Mouse (Mus musculus) thymus, adult 2 months (tissue): ENCODE measurements at regions not wholly inside any gene's neighbourhood (a gene's known extent, or its start where the extent isn't known, plus 50 kb on each side); places are given as distances from the start of the nearest gene placed in this dataset.

Source experiments
- DNase-seq: peaks from one replicate; pipeline ENCODE4 v3.0.0; 2021
- H3K27ac ChIP-seq: fragments of 200-500 bp; 2 replicates; pipeline ENCODE4 v1.5.1; 2012; ENCODE audit warnings: low read length, control low read depth; ENCODE audit not compliant: control insufficient read depth, insufficient read depth
- H3K27me3 ChIP-seq: fragments of 200-500 bp; 2 replicates; pipeline ENCODE4 v1.6.1; 2012; ENCODE audit warnings: mild to moderate bottlenecking, low read length, moderate library complexity, mixed read lengths; ENCODE audit not compliant: control insufficient read depth, insufficient read depth
- H3K36me3 ChIP-seq: fragments of 200-500 bp; 2 replicates; pipeline ENCODE4 v1.6.1; 2012; ENCODE audit warnings: mild to moderate bottlenecking, low read length, moderate library complexity; ENCODE audit not compliant: control insufficient read depth, insufficient read depth
- H3K4me1 ChIP-seq: fragments of 200-500 bp; replicated peaks from 2 replicates; pipeline ENCODE4 v1.6.1; 2012; ENCODE audit warnings: low read length; ENCODE audit not compliant: control insufficient read depth, insufficient read depth
- H3K4me3 ChIP-seq: fragments of 200-500 bp; 2 replicates; pipeline ENCODE4 v1.5.1; 2012; ENCODE audit warnings: mild to moderate bottlenecking, low read length, control low read depth, moderate library complexity; ENCODE audit not compliant: control insufficient read depth, insufficient read depth
- CTCF ChIP-seq: fragments of 200-500 bp; IDR thresholded peaks from 2 replicates; pipeline ENCODE4 v1.5.1; 2012; ENCODE audit warnings: mild to moderate bottlenecking, control low read depth, low read length, moderate library complexity, borderline replicate concordance; ENCODE audit not compliant: control insufficient read depth, poor library complexity, insufficient read depth; ENCODE audit errors: extremely low read depth
- POLR2A ChIP-seq: fragments of 200-500 bp; IDR thresholded peaks from 2 replicates; pipeline ENCODE4 v1.6.1; 2012; ENCODE audit warnings: mild to moderate bottlenecking, low read length, control low read depth, moderate library complexity; ENCODE audit not compliant: control insufficient read depth, poor library complexity, insufficient read depth; ENCODE audit errors: extremely low read depth
- WGBS: fragments of 180-500 bp; shearing (Covaris S2); methylation state at CpG from one replicate; pipeline ENCODE4 v1.1.7; 2018; 5-methylcytosine and 5-hydroxymethylcytosine counted together

- WGBS: 87% methylated on average over 4 of the region's 4 CpGs
- H3K36me3 ChIP-seq: no peaks in the 10 kb centered on the region
These were observed 212.2 kb downstream of the En1 start for GRCm38 (mm10) chr1:120814441-120814840.

GRCm38 (mm10) chr1:120816237-120816820, 214.1 kb downstream of the En1 start:
- H3K36me3 ChIP-seq: no peaks in the 10 kb centered on the region
- no peak for DNase-seq
- H3K27me3 ChIP-seq: no peaks in the 10 kb centered on the region
- 77% methylated on average over 5 of the region's 5 CpGs for WGBS
- no peaks in the 10 kb centered on the region for H3K4me1 ChIP-seq
- TF ChIP-seq CTCF: no peak
- no peak for TF ChIP-seq POLR2A
- H3K4me3 ChIP-seq: no peak overlapping the region
- no peak overlapping the region for H3K27ac ChIP-seq

More at GRCm38 (mm10) chr1:120814441-120814840, 212.2 kb downstream of the En1 start:
- TF ChIP-seq POLR2A (no peak), CTCF (no peak)
- Histone ChIP-seq H3K4me3 (no peak overlapping the region), H3K4me1 (no peaks in the 10 kb centered on the region), H3K27me3 (no peaks in the 10 kb centered on the region), H3K27ac (no peak overlapping the region)
- DNase-seq: no peak

- H3K36me3 ChIP-seq: no peaks in the 10 kb centered on the region
- WGBS: 43% methylated on average over 1 of the region's 1 CpGs
- H3K27me3 ChIP-seq: no peaks in the 10 kb centered on the region
- TF ChIP-seq CTCF (no peak), POLR2A (no peak)
- H3K4me3 ChIP-seq: no peak overlapping the region
- H3K4me1 ChIP-seq: no peaks in the 10 kb centered on the region
- H3K27ac ChIP-seq: no peak overlapping the region
- no peak for DNase-seq
These were observed 215.3 kb downstream of the En1 start for GRCm38 (mm10) chr1:120817563-120817962.

DNA sequence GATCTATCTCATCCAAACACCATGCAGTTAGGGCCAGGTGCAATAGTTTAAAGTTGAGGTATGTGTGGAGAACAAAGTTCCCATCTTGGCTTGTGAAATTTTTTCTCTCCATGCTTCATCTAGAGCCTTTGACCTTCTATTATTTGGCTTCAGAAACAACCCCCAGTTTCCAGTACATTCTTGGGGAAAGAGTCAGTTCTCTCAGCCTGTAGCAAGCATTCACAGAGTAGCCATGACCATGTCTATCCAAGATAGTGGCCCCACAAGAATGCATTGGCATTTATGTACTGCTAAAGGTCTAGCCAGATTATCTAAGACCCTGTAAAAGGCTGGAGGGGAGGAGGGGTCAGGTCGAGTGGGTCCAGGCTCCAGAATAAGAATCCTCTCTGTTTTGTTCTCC, 229.8 kb downstream of the En1 start:
- H3K4me3 ChIP-seq: no peak overlapping the region
- no peak overlapping the region for H3K27ac ChIP-seq
- no peaks in the 10 kb centered on the region for H3K36me3 ChIP-seq
- no peaks in the 10 kb centered on the region for H3K4me1 ChIP-seq
- DNase-seq: no peak
- no peak for TF ChIP-seq POLR2A
- no peak for TF ChIP-seq CTCF
- no peaks in the 10 kb centered on the region for H3K27me3 ChIP-seq
- 77% methylated on average over 1 of the region's 1 CpGs for WGBS

DNA sequence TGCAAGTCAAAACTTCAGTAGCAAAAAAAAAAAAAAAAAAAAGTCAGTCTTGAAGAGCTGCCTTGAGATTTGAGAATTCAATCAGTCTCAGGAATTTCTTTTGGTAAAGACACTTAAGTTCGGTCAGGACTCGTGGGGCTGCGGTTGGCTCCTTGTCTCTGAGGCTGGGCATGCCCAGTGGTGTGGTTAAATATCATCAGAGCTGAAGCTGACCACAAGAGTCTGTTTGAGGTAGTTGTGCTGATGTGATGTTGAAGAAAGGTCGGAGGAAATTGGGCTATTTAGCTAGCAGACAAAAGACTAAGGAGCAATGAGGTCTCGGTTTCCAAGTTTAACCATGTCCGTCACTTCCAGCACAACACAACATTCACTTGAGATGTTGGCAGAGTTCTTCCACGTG, 240.4 kb downstream of the En1 start:
- DNase-seq: no peak
- WGBS: 71% methylated on average over 7 of the region's 7 CpGs
- no peak for TF ChIP-seq POLR2A
- no peak for TF ChIP-seq CTCF
- H3K36me3 ChIP-seq: no peaks in the 10 kb centered on the region
- no peaks in the 10 kb centered on the region for H3K27me3 ChIP-seq
- no peaks in the 10 kb centered on the region for H3K4me1 ChIP-seq
- no peak overlapping the region for H3K4me3 ChIP-seq
- no peak overlapping the region for H3K27ac ChIP-seq

GRCm38 (mm10) chr1:120846146-120846545, 243.9 kb downstream of the En1 start:
- DNase-seq: no peak
- 37% methylated on average over 2 of the region's 2 CpGs for WGBS

More at GRCm38 (mm10) chr1:120846146-120846545, 243.9 kb downstream of the En1 start:
- Histone ChIP-seq H3K4me3 (no peak overlapping the region), H3K36me3 (no peaks in the 10 kb centered on the region), H3K27ac (no peak overlapping the region), H3K27me3 (no peaks in the 10 kb centered on the region), H3K4me1 (no peaks in the 10 kb centered on the region)
- TF ChIP-seq POLR2A: no peak
- no peak for TF ChIP-seq CTCF
